Mouse (Mus musculus) limb, embryonic 11.5 days (tissue): Measurements from ENCODE around the gene Cbx1. TPM values are rescaled to one million over a fixed set of nuclear protein-coding genes. Genes with fewer than 3 reads are reported as not detected.

Experiments used
- ATAC-seq: fragments of 200-750 bp; cut with Nextera tagmentation; 2 replicates; pipeline ENCODE4 v1.8.0; 2017; ENCODE audit warnings: low read depth; ENCODE audit not compliant: insufficient number of reproducible peaks, low FRiP score, low TSS enrichment
- DNase-seq: peaks from one replicate; pipeline ENCODE4 v3.0.0-alpha.2; 2015; ENCODE audit warnings: low spot score
- H3K27ac ChIP-seq: fragments of 300-500 bp; sonication (generic); replicated peaks from 2 replicates; pipeline ENCODE4 v1.5.1; 2014; ENCODE audit warnings: low read depth, mild to moderate bottlenecking, low read length
- H3K27me3 ChIP-seq: fragments of 300-500 bp; sonication (generic); 2 replicates; pipeline ENCODE4 v1.6.1; 2014; ENCODE audit warnings: mild to moderate bottlenecking, low read length, mixed read lengths; ENCODE audit not compliant: control insufficient read depth, insufficient read depth
- H3K36me3 ChIP-seq: fragments of 300-500 bp; sonication (generic); 2 replicates; pipeline ENCODE4 v1.6.1; 2014; ENCODE audit warnings: mild to moderate bottlenecking, low read length, moderate library complexity, mixed read lengths; ENCODE audit not compliant: control insufficient read depth, insufficient read depth
- H3K4me1 ChIP-seq: fragments of 300-500 bp; sonication (generic); 2 replicates; pipeline ENCODE4 v1.6.1; 2014; ENCODE audit warnings: low read length, mixed read lengths; ENCODE audit not compliant: control insufficient read depth, insufficient read depth
- H3K4me2 ChIP-seq: fragments of 300-500 bp; sonication (generic); 2 replicates; pipeline ENCODE4 v1.6.1; 2014; ENCODE audit warnings: low read depth, mild to moderate bottlenecking, moderate library complexity; ENCODE audit not compliant: severe bottlenecking
- H3K4me3 ChIP-seq: fragments of 300-500 bp; sonication (generic); 2 replicates; pipeline ENCODE4 v1.5.1; 2014; ENCODE audit warnings: low read depth, low read length
- H3K9ac ChIP-seq: fragments of 300-500 bp; sonication (generic); 2 replicates; pipeline ENCODE4 v1.6.1; 2014; ENCODE audit warnings: mild to moderate bottlenecking, low read length
- H3K9me3 ChIP-seq: fragments of 300-500 bp; sonication (generic); 2 replicates; pipeline ENCODE4 v1.6.1; 2016; ENCODE audit warnings: low read length; ENCODE audit not compliant: control insufficient read depth
- WGBS: fragments of 180-500 bp; shearing (Covaris S2); extraction: QIAGEN DNeasy Blood & Tissue Kit; methylation state at CpG from one replicate; pipeline ENCODE4 v1.1.7; 2014; 5-methylcytosine and 5-hydroxymethylcytosine counted together
- polyA plus RNA-seq: library from polyadenylated mRNA; unstranded; fragments of >200 nt; fragmentation: Nextera tagmentation; extraction: Ambion mirVana; gene quantifications from 2 replicates; pipeline ENCODE4 v1.2.1, GENCODE M21; 2014

Gene Cbx1
- polyA plus RNA-seq, 1 experiment from 2014 or later, result 172 TPM

DNA sequence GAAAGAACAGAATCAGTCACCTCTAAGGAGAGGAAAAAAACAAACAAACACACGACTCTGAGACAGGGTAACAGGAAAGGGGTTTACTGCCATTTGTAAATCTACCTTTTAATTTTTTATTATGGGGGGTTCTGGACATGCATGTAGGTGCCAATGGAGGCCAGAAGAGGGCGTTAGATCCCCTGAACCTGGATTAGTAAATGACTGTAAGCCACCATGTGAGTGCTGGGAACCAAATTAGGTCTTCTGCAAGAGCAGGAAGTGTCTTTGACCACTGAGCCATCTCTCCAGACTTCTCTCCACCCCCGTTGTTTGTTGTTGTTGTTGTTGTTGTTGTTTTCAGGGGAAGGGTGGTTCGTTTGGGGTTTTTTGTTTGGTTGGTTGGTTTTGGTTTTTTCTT is 31.5 kb upstream of the Cbx1 start:
- ATAC-seq, result no peak
- Histone ChIP-seq H3K27ac (no peak overlapping the region), H3K9ac (no peak overlapping the region), H3K4me3 (no peak overlapping the region), H3K4me1 (no peaks in the 10 kb centered on the region), H3K36me3 (no peaks in the 10 kb centered on the region), H3K4me2 (no peak overlapping the region), H3K27me3 (no peaks in the 10 kb centered on the region), H3K9me3 (no peaks in the 10 kb centered on the region)
- WGBS, result 54% methylated on average over 4 of the region's 4 CpGs
- DNase-seq, result no peak

DNA sequence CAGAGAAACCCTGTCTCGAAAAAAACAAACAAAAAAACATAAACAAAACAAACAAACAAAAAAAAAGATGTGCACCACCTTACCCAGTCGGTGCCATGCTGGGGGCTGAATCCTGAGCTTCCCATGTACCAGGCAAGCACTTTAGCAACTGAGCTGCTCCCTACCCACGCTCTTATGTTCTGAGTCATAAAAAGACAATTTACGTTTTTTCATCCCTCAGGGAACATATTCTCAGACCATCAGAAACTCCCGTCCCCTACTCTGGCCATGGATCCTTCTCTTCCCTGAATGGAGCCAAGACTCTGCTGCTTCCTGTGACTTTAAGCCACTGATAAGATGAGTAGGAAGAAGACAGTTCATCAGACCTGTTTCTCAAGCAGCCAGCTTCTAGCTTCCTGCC is 30.5 kb upstream of the Cbx1 start:
- Histone ChIP-seq H3K9ac (no peak overlapping the region), H3K4me3 (no peak overlapping the region), H3K36me3 (no peaks in the 10 kb centered on the region), H3K9me3 (no peaks in the 10 kb centered on the region), H3K4me1 (no peaks in the 10 kb centered on the region), H3K4me2 (no peak overlapping the region), H3K27me3 (no peaks in the 10 kb centered on the region), H3K27ac (no peak overlapping the region)
- 76% methylated on average over 5 of the region's 5 CpGs for WGBS
- ATAC-seq (no peak), DNase-seq (no peak)

DNA sequence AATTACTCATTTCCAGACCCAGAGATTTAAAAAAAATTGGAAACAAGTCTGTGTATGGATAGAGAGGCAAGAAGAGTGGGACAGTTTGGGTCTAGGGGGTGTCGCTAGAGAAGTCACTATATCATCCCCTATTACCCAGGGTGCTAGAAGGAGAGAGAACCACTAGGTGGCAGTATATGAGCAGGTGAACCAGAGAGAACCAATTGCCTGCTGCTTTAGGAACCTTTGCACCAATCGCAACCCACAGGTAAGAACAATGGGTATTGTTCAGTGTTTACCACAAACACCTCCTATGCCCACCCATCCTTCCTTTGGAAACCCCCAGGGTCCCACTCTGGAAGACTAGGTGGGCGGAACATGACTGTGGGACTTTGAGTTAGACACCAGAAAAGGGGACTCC is 28.9 kb upstream of the Cbx1 start:
- H3K27me3 ChIP-seq, result no peaks in the 10 kb centered on the region
- no peaks in the 10 kb centered on the region for H3K4me1 ChIP-seq
- no peak overlapping the region for H3K4me2 ChIP-seq
- WGBS, result 42% methylated on average over 3 of the region's 3 CpGs
- DNase-seq, result peak; percentile 53
- H3K4me3 ChIP-seq, result no peak overlapping the region
- H3K9ac ChIP-seq, result no peak overlapping the region
- no peak overlapping the region for H3K27ac ChIP-seq
- no peak for ATAC-seq
- no peaks in the 10 kb centered on the region for H3K36me3 ChIP-seq
- no peaks in the 10 kb centered on the region for H3K9me3 ChIP-seq

DNA sequence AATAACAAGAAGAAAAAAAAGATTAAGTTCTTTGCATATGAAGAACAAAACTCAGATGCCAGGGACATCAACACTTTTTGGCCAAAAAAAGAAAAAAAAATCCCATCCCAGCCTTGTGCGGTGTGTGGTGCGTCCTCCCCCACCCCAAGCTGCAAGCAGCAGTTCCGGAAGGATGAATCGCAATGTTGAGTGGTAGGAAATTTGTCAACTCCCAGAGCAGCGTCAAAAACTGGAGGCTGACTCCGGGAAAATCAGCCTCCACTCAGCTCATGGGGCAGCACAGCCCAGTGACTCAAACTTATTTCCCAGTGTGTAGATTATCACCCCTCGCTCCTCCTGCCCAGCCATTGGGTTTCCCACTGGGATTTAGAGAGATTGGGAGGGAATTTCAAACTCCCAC is 26.9 kb upstream of the Cbx1 start:
- no peak for DNase-seq
- H3K4me2 ChIP-seq, result no peak overlapping the region
- no peak for ATAC-seq

DNA sequence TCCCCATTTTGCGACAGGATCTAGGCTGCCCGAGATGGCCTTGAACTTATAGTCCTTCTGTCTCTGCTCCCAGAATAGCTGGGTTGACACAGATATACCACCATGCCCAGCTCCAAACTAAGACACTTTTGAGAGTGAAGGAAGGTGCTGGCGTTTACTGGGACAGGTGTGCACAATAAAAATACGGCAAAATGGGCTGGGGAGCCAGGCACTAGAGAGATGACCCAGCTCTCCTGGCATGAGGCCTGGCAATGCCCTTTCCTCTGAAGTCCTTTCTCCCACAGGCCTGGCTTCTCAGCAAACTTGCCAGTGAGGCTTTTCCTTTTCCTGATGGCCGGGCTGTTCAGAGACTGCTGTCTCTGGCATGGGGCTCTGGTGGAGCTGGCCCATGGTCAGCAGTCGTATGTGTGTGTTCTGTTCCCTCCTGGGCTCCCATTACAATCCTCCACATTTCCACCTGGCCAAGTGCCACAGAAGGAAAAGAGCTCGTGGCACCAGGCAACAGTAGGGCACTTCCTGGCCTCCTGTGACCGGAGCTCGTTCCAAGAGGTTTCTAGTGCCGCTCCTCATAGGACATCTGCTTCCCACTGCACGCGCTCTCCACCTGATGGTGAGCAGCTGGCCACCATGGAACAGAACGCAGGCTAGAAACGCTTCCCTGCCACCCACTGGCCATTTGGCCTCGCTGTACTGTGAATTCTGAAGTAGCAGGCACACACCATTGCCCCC is 26.0 kb upstream of the Cbx1 start:
- DNase-seq (no peak), ATAC-seq (no peak)
- 65% methylated on average over 15 of the region's 15 CpGs for WGBS
- Histone ChIP-seq H3K4me3 (no peak overlapping the region), H3K9me3 (no peaks in the 10 kb centered on the region), H3K27me3 (no peaks in the 10 kb centered on the region), H3K4me2 (no peak overlapping the region), H3K9ac (no peak overlapping the region), H3K4me1 (peaks cover 5% of the 10 kb centered on the region; the same call in 1 of the 2 replicates), H3K27ac (no peak overlapping the region), H3K36me3 (no peaks in the 10 kb centered on the region)

More for the DNA sequence above, 26.9 kb upstream of the Cbx1 start:
- no peak overlapping the region for H3K9ac ChIP-seq
- no peaks in the 10 kb centered on the region for H3K36me3 ChIP-seq
- H3K27ac ChIP-seq, result no peak overlapping the region
- WGBS, result 73% methylated on average over 7 of the region's 7 CpGs
- no peak overlapping the region for H3K4me3 ChIP-seq
- no peaks in the 10 kb centered on the region for H3K27me3 ChIP-seq
- H3K9me3 ChIP-seq, result no peaks in the 10 kb centered on the region
- H3K4me1 ChIP-seq, result no peaks in the 10 kb centered on the region; the same call in 1 of the 2 replicates

DNA sequence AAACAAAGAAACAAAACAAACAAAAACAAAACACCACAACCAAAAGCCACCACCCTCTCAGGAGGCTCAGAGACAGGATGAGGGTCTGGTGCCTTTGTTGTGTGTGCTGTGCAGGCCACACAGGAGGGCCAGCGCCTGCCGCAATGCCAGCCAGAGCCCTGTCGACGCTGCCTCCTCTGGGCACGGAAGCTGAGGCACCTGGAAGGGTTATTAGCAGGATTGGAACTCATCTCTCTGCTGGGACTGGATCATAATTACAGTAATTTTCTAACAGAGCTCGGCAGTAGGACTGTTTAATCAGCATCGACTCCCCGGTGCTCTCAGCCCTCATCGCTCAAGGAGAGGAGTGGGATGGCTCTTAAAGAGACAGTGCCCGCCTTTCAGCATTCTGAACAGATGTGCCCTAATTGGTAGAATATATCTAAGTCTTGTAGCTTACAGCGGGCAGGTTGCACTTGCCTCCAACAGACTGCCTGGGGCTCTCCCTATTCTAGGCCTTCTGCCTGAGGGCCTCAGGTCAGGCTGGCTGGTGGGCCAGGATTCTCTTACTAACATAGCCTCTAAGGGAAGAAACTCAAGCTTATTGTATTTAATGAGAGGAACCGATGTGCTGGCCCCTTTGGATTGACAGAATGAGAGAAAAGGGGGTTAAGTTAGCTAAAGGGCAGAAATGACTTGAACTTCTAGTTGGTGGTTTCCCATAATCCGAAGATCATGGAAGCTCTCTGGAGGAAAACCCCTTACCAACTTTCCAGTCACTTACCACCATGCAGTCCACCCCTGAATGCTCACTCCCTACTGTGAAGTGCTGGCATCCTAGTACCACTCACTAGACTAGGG is 24.2 kb upstream of the Cbx1 start:
- 42% methylated on average over 13 of the region's 13 CpGs for WGBS
- H3K4me2 ChIP-seq, result no peak overlapping the region

DNA sequence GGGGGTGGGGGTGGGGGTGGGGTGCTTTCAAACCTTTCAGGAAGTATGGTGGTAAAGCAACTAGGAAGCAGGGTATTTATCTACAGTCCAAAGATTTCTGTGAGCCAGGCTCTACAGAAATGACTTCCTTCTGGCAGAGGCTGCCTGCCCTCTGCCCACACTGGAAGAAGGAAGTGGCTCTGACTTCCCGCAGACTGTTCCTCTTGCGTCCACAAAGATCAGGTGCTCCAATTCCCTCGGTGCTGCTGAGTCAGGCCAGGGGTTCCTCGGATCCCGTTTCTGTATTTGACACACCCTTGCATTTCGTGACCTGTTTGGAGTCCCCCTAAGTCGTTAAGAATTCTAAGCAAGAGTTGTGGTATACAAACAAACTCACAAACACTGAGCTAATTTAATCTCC is 23.3 kb upstream of the Cbx1 start:
- no peaks in the 10 kb centered on the region for H3K27me3 ChIP-seq
- WGBS, result 74% methylated on average over 7 of the region's 7 CpGs
- H3K4me1 ChIP-seq, result peaks cover 5% of the 10 kb centered on the region; the same call in 1 of the 2 replicates
- no peak overlapping the region for H3K9ac ChIP-seq
- peaks cover 3% of the 10 kb centered on the region; the same call in 1 of the 2 replicates for H3K36me3 ChIP-seq
- ATAC-seq (no peak), DNase-seq (no peak)
- H3K27ac ChIP-seq, result no peak overlapping the region
- H3K9me3 ChIP-seq, result no peaks in the 10 kb centered on the region
- H3K4me3 ChIP-seq, result no peak overlapping the region
- no peak overlapping the region for H3K4me2 ChIP-seq

More for the DNA sequence above, 24.2 kb upstream of the Cbx1 start:
- no peak for DNase-seq
- H3K27ac ChIP-seq, result no peak overlapping the region
- ATAC-seq, result no peak
- H3K9ac ChIP-seq, result no peak overlapping the region
- H3K36me3 ChIP-seq, result no peaks in the 10 kb centered on the region
- H3K4me3 ChIP-seq, result no peak overlapping the region
- H3K27me3 ChIP-seq, result no peaks in the 10 kb centered on the region
- H3K9me3 ChIP-seq, result no peaks in the 10 kb centered on the region
- H3K4me1 ChIP-seq, result peaks cover 5% of the 10 kb centered on the region; the same call in 1 of the 2 replicates

DNA sequence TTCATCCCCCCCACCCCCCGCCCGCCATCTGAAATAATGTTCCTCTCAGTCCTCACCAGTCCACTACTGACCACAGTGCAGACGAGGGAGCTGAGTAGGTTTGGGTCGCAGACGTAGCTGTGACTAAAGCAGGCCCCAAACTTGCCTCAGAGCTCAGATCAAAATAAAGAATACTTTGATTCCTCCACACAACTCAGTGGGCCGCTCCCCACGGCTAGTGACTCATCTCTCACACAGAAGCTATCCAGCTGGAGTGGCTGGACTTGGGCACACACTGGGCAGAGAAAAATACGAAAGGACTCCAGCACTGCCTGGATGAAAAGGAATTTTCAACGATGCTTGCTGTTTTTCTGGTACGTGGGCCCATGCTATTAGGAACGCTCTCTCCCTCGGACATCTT is 22.4 kb upstream of the Cbx1 start:
- Histone ChIP-seq H3K9me3 (no peaks in the 10 kb centered on the region), H3K27ac (no peak overlapping the region), H3K4me1 (peaks cover 5% of the 10 kb centered on the region; the same call in 1 of the 2 replicates), H3K4me3 (no peak overlapping the region), H3K36me3 (peaks cover 10% of the 10 kb centered on the region; the same call in 1 of the 2 replicates), H3K4me2 (no peak overlapping the region), H3K9ac (no peak overlapping the region), H3K27me3 (no peaks in the 10 kb centered on the region)
- ATAC-seq, result no peak
- WGBS, result 81% methylated on average over 12 of the region's 12 CpGs
- DNase-seq, result no peak
